Mouse (Mus musculus): ENCODE results near the gene Prmt3. TPM values are rescaled to one million over a fixed set of nuclear protein-coding genes. Genes with fewer than 3 reads are reported as not detected.

Gene Prmt3
- total RNA-seq, 4 experiments from 2014 or later: 12.5 to 17.5 (median 15.2) TPM

- no peak for DNase-seq (ENCODE audit: low spot score in 2 of 2)
Measured at GRCm38 (mm10) chr7:49794304-49794703, 16.2 kb downstream of the Prmt3 start.

GRCm38 (mm10) chr7:49797171-49797570 is 19.0 kb downstream of the Prmt3 start:
- no peak for DNase-seq (ENCODE audit: low spot score in 2 of 2)

GRCm38 (mm10) chr7:49803511-49803910 is 25.4 kb downstream of the Prmt3 start:
- DNase-seq (ENCODE audit: low spot score in 2 of 2): no peak

- DNase-seq (ENCODE audit: low spot score in 2 of 2): no peak
Measured at GRCm38 (mm10) chr7:49804638-49805165, 26.6 kb downstream of the Prmt3 start.

GRCm38 (mm10) chr7:49805618-49806017 is 27.5 kb downstream of the Prmt3 start:
- DNase-seq (ENCODE audit: low spot score in 2 of 2): no peak

- DNase-seq (ENCODE audit: low spot score in 2 of 2): no peak
Measured at GRCm38 (mm10) chr7:49807093-49807682, 29.0 kb downstream of the Prmt3 start.

GRCm38 (mm10) chr7:49807846-49808622 is 29.9 kb downstream of the Prmt3 start:
- no peak for DNase-seq (ENCODE audit: low spot score in 2 of 2)

- no peak for DNase-seq (ENCODE audit: low spot score in 2 of 2)
Measured at GRCm38 (mm10) chr7:49809100-49809499, 31.0 kb downstream of the Prmt3 start.

- no peak for DNase-seq (ENCODE audit: low spot score in 2 of 2)
Measured at GRCm38 (mm10) chr7:49809562-49809961, 31.4 kb downstream of the Prmt3 start.

- no peak for DNase-seq (ENCODE audit: low spot score in 2 of 2)
Measured at GRCm38 (mm10) chr7:49811346-49811745, 33.2 kb downstream of the Prmt3 start.

- no peak for DNase-seq (ENCODE audit: low spot score in 2 of 2)
Measured at GRCm38 (mm10) chr7:49819393-49819792, 41.2 kb downstream of the Prmt3 start.

GRCm38 (mm10) chr7:49821370-49821769 is 43.2 kb downstream of the Prmt3 start:
- DNase-seq (ENCODE audit: low spot score in 2 of 2): no peak

GRCm38 (mm10) chr7:49822028-49822427 is 43.9 kb downstream of the Prmt3 start:
- DNase-seq (ENCODE audit: low spot score in 2 of 2): no peak

- DNase-seq (ENCODE audit: low spot score in 2 of 2): no peak
Measured at GRCm38 (mm10) chr7:49823595-49823994, 45.4 kb downstream of the Prmt3 start.

- DNase-seq (ENCODE audit: low spot score in 2 of 2): no peak
Measured at GRCm38 (mm10) chr7:49824043-49824442, 45.9 kb downstream of the Prmt3 start.

- no peak for DNase-seq (ENCODE audit: low spot score in 2 of 2)
Measured at GRCm38 (mm10) chr7:49824581-49824980, 46.4 kb downstream of the Prmt3 start.

- no peak for DNase-seq (ENCODE audit: low spot score in 2 of 2)
Measured at GRCm38 (mm10) chr7:49825492-49825891, 47.3 kb downstream of the Prmt3 start.

- no peak for DNase-seq (ENCODE audit: low spot score in 2 of 2)
Measured at GRCm38 (mm10) chr7:49827920-49828319, 49.8 kb downstream of the Prmt3 start.

GRCm38 (mm10) chr7:49842366-49843282 is 64.5 kb downstream of the Prmt3 start:
- DNase-seq (ENCODE audit: low spot score in 2 of 2): no peak

- no peak for DNase-seq (ENCODE audit: low spot score in 2 of 2)
Measured at GRCm38 (mm10) chr7:49843304-49843933, 65.3 kb downstream of the Prmt3 start.

GRCm38 (mm10) chr7:49847939-49848338 is 69.8 kb downstream of the Prmt3 start:
- DNase-seq (ENCODE audit: low spot score in 2 of 2): no peak

Measured in gastrocnemius, adult 8-10 months (tissue).